Mouse (Mus musculus): ENCODE measurements around the gene Stab1.
A peak's percentile ranks its signal among the peaks of the same experiment; 100 is the strongest.

Stab1 gene

DNA sequence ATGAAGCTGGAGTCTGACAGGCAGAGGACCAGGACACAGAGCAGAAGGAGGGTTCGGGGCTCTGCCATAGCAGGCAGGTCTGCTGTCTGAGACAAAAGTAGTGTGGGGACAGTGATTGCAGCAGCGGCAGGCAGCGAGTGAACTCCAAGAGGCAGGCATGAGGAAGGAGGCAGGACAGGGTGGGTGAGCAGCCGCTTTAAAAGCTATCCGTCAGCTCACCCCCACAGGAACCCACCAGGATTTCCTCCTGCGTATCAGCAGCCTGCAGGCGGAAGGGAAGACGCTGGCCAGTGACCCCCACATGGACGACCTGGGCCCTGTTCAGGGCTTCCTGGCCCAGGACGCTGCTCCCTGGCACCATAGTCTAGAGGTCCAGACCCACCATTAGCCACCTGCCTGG lies at the start of gene Stab1:
TSS of gene Stab1 (minus strand) at position 217 of the 400 bp plus-strand sequence.
- no peak for DNase-seq (ENCODE audit: low read depth, low spot score)

DNA sequence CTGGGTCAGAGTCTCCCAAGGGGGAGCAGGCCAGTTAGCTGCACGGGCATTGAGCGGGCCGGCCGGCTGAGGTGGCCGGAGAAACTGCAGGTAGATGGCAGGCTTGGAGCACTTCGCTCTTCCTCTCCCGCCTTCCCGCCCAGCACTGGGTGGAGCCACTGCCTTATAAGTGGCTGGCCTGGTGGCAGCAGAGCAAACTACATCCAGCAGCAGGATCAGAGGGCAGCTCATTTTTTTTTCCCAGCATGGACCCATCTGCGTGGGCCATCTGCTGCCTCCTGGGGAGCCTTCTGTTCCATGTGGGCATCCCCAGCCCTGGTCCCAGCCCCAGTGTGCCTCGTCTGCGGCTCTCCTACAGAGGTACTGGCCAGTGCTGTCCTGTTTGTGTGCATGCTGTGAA lies 49.2 kb upstream of the Stab1 start, which contains the start of gene Sema3g:
TSS of gene Sema3g (plus strand) at position 195 of the 400 bp plus-strand sequence.
- no peak for DNase-seq (ENCODE audit: low read depth, low spot score)

DNA sequence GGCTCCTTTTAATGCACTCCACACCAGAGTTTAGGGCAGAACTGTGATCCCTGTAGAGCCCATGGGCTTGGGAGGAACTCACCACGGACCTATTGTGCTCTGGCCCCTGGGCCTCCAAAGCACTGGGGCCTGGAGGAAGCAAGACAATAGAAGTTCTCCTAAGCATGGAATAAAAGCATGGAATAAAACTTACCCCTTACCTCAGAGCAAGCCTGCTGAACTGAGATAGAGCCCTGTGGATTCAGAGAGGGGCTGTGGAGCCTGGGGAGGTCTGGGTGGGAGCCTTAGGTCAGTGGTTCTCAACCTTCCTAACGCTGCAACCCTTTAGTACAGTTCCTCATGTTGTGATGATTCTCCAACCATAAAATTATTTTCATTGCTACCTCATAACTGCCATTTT lies 48.4 kb upstream of the Stab1 start, which contains the start of gene Nisch:
TSS of gene Nisch (minus strand) at position 101 of the 400 bp plus-strand sequence.
- no peak for DNase-seq (ENCODE audit: low read depth, low spot score)

DNA sequence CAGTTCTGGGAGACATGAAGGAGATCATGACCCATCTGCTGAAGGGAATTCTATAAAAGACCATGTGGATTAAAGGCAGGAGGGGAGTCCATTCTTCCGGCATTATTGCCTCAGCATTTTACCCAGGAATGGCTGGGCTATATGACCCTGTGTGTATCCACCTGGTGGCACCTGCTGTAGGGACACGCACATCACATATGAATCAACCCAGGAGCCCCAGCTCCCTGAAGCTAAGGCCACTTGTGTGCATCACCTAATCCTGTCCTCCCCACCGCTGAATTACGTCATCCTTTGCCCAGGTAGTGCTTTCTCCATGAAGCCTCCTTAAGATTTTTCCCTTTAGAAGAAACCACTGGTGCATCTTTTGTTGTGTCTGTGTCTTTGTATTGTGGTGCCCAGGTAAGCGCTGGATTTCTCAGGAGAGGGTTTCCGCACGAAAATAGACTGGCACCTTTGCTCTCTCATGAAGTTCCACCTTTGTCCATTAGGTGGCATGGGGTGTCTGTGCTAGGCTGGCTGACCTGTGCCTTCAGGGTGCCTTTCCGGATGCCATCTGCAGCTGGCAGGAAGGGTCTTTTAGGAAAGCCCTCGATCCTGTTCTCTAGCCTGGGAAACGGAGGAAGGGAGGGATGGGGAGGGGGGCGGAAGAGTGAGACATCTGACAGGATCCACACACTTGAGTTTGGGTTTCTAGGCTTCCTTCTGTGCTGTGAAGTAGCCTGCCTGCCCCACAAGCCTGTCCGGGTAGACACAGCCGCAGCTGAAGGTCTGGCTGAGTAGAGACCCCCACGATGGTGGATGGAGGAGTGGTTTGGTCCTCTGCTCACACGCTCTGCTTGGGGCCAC lies 46.9 kb upstream of the Stab1 start:
- DNase-seq (ENCODE audit: low read depth, low spot score) = peak; percentile 46

DNA sequence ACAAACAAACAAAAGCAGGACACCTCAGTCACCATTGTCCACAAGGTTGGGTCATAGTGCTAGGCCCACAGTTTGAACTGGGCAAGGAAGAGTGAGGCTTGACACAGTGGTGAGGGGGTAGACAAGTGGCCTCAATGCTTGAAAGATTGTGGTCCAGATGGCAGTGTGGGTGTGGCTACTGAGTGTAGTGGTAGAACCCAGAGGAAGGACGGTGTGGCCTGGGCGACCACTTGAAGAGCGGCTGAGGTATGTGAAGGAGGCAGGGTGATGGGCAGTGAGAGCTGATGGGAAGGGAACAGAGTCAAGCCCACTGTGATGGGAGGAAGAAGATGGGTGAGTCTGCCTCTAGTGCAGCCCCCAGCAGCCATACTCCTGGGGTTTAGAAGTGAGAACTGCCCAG lies 46.2 kb upstream of the Stab1 start:
- no peak for DNase-seq (ENCODE audit: low read depth, low spot score)

DNA sequence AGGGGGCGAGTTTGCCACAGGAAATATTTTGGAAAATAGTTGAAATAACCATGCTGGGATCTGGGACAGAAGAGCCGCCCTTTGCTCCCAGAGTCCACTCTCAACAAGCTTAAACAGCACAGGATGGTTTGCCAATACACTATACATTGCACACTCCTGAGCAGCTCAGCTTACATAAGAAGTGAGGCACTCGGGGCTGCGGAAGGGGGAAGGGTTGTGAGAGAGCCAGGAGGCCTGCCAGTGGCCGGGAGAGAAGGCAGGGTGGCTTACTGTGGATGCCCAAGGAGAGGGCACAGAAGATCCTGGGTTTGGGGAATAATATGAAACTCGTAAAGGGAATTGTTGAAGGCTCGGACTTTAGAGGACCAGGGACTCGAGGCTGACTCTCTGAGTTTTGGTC lies 45.4 kb upstream of the Stab1 start:
- no peak for DNase-seq (ENCODE audit: low read depth, low spot score)

DNA sequence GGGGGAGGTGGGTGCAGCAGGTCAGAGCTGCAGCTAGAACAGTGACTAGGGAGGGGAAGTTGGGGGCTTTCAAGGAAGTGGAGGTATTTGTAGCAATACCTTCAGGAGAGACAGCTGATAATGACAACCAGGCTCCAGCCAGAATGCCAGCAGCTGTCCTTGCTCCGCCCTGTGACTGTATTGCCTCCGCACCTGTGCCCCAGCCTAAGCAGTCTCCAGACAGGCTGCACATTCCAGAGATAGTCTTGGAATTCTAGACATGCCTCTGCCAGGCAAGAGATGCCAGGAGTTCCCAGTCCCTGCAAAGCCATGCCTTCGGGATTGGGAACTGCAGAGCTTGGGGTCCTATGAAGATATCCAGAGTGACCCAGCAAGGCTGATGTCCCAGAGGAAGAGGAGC lies 44.1 kb upstream of the Stab1 start:
- DNase-seq (ENCODE audit: low read depth, low spot score) = no peak

DNA sequence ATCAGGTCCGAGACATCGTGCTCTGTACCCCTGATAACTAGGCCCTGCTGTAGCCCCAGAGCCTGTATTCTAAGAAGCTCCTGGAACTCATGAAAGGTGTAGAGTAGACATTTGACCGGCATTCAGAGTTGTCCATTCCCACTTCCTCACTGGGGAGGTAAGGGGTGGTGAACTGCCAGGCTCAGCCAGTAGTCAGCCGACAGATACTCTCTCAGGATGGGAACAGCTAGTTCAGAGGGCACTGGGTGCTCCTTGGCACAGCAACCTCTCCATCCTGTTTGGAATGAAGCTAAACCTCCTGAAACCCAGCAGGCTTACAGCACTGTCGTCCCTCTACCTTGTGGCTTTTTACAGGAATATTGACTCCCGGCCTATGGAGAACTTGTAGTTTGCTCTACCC lies 43.4 kb upstream of the Stab1 start:
- no peak for DNase-seq (ENCODE audit: low read depth, low spot score)

DNA sequence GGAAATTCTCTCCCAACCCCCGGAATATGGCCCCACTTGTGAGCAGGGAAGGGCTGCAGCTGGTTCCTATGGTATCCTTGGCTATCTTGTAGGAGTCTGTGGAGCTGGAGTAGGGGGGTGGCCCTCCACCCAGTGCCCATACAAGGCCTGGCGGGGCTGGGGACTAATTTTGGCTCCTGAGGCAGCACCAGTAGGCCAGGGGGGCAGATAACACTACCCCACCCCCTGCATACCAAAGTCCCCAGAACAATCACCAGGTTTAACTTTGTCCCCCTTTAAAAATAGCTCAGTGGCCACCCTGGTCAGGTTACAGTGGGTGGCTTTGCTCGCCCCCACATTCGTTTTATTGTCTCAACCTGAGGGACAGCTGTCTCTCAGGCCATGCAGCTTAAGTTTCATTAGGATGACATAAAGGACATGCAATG lies 40.7 kb upstream of the Stab1 start:
- DNase-seq (ENCODE audit: low read depth, low spot score) = no peak

DNA sequence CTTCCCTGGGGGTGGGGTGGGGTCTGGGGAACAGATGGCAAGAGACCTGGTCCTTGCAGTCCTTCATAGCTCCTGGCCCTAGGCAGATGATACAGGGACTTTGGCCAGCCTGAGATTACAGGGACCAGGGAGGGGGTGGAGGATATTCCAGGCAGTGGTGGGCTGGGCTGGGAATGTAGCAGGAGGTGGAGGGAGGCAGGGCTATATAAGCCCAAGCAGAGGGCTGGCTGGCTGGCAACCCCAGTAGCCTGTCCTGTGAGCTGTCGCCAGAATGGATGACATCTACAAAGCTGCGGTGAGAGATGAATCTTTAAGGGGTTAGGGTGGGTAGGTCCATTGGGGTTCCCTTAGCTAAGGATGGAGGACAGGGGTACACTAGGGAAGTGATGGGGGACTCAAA lies 39.6 kb upstream of the Stab1 start, which contains the start of gene Tnnc1:
TSS of gene Tnnc1 (plus strand) at position 229 of the 400 bp plus-strand sequence.
- DNase-seq (ENCODE audit: low read depth, low spot score) = no peak

DNA sequence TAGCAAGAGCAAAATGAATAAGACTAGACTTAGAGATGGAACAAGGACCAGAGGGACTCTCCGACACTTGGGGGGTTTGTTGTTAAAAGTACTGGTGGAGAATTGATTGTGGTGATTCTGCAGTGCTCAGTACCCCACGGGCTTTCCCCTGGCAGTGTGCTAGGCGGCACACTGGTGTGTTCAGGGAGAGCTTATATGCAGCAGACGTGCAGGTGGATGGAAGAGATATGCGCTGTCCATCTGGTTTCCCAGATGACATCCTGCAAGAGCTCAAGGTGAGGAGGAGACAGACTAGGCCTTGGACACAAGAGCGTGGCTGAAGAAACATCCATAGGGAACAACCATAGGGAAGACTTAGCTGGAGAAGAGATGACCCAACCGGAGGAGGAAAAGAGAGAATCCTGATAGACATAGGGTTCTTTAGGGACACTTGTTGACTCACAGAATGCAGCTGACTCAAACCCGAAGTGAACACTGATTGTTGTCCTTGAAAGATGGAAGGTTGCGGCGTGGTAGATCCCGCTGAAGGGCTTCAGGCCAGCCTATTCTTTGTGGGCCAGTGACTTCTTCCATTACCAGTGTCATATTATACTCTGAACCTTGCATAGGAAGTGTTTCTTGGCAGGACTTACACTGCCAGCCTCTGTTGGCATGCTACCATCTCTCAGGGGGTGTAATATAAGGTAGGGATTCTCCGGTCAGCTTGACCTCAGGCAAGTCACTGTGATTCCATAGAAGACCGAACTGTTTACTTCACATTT lies 38.8 kb upstream of the Stab1 start:
- peak; percentile 41 for DNase-seq (ENCODE audit: low read depth, low spot score)

DNA sequence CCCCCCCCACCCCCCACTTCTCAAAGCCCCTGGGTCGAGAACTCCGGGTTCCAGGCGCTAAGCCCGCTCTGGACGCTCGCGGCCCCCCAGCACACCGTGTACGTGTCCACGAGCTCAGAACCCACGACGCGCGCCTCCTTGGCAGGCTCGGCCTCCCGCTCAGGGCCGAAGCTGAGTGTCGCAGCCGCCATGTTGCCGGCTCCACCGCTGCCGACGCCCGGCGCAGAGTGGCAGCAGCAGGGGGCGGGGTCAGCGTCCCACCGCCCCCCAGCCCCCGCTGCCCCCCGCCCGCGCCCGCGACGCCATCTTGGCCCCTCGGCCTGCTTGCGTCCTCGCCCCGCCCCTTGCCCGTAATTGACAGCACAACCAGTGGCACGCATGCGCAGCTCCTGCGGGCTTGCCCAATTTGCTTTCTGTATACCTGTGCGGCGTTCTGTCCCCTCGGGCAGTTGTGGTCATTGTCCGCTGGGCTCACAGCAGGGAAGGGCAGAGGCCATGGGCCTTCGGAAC lies 38.1 kb upstream of the Stab1 start:
- peak; percentile 78 for DNase-seq (ENCODE audit: low read depth, low spot score)

DNA sequence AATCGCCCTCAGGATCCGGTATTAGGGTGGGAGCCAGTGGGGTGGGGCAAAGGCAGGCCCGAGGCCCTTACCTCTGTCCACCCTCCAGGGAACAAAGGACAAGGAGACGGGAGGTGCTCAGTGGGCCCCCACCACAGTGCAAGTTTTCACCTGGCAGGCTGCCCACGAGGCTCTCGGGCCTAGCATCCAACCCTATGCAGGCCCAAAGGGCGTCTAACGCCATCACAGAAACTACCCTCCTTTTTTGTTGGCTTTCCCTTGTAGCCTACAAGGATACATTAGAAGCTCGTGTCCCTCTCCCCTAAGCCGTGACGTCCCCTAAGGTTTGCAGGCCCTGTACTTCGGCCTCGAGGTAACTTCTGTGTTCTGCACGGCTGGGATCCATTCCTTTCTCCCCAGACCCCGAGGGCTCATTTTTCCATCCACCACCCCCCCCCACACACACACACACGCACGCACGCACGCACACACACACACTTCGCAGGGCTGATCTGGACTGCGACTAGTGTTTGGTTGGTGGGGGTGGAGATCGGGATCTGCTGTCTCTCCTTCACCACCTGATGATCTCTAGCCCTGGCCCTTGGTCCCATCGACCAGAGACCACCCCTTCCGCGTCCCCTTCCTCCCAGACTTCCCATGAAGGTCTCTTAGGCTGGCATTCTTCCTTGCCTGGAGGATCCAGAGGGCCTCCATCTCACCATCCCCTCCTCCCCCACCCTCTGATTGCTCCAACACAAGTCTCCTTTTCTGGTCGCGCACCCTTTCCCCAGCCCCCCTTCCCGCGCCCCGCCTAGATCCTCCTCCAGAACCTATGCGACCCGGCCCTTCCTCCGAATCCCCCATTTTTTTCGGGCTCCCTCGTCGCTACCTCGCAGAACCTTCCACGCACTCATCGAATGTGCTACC lies 37.4 kb upstream of the Stab1 start:
- DNase-seq (ENCODE audit: low read depth, low spot score) = no peak

DNA sequence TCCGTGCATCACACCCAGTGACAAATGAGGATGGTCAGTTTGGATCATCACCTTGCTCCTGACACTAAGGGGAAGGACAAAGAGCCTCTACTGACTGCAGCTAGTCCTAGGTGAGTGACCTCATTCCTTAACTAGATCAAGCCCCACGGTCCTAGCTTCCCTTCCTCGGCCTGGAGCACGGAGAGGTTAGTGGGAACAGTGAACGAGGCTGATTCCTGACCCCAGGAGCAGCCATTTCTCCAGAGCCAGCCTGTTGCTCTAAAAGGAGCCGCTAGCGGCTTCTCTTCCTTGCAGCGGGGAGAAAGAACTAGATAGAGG lies 36.8 kb upstream of the Stab1 start:
- DNase-seq (ENCODE audit: low read depth, low spot score) = no peak

DNA sequence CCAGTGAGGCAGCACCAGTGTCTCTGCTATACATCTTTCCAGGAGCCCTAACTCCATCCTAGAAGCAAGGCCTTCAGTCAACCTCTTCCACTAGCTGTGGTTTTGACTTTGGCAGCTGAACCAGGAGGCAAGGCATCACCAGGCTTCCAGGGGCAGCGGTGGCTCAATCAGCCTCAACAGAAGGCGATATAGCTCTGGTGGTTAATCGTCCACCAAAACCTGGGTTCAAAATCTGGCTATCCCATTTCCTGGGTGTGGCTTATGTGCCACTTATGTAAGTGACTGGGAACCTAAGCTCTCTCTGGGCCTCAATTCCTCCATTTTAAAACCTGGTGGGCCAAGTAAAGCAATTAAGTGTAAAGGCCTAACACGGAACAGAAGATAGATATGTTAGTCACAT lies 36.4 kb upstream of the Stab1 start:
- no peak for DNase-seq (ENCODE audit: low read depth, low spot score)

DNA sequence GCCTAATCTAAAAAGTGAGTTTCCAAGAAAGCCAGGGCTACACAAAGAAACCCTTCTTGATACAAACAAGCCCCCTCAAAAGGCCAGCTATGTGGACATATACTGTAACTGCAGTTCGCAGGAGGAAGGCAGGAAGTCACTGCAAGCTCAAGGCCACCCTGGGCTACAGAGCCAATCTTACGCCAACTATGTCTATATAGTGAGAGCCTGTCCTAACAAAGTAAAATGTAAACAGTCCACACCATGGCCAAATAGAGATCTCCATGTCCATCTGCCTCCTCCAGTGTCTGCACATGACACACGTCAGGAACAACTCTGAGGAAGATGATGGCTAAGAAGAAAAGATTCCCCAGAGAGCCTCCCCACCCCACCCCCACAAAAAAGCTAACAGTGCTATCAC lies 31.6 kb upstream of the Stab1 start:
- DNase-seq (ENCODE audit: low read depth, low spot score) = no peak

DNA sequence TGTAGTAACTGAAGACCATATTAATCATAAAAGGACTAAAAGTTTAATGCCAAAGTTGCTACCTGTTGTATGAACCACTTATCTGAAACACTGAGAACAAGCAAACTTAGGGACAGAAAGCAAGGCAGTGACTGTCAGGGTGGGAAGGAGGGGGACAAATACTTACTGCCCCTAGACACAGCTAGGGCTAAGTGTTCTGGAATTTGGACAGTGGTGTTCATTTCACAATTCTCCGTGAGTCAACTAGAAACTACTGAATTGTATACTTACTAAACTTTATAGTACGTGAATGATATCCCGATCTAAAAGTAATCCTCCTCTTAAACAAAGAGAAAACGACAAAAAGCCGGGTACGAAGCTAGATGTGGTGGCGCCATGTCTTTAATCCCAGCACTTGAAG lies 31.2 kb upstream of the Stab1 start:
- DNase-seq (ENCODE audit: low read depth, low spot score) = no peak

DNA sequence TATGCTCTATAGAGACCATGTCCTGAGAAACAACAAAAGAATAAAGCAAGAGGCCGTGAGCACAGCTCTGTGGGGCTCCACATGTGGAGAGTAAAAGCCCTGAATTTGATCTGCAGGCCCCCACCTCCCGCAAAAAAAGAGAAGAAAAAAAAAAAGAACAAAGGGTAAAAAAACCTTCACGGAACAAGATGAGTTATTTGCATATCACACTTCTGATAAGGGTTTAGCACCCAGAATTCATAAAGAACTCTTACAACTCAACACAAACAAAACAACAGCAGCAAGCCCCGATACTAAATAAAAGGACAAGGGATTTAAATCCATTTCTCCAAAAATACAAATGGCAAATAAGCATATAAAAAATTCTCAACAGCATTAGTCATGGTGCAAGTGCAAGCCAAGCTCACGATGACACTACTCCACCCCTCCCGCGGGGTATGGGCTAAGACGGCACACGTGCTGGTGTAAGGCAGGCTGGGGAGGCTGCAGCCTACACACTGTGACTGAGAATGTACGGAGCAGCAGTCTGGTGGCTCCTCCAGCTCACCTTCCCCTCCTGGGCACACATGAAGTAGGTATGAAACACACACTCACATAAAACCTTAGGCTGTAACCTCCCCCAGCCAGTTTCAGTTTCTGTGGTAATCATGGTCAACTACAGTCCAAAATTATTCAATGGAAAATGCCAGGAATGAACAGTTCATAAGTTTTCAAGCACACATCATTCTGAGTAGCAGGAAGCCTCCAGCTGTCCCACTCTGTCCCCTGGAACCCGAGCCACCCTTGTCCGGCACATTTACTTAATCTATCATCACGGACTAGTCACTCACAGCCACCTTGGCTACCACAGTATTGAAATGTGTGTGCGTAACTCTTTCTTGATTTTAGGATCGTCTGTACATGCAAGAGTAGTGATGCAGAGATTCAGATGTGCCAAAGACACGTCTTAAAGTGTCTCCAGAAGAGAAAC lies 29.4 kb upstream of the Stab1 start:
- no peak for DNase-seq (ENCODE audit: low read depth, low spot score)

DNA sequence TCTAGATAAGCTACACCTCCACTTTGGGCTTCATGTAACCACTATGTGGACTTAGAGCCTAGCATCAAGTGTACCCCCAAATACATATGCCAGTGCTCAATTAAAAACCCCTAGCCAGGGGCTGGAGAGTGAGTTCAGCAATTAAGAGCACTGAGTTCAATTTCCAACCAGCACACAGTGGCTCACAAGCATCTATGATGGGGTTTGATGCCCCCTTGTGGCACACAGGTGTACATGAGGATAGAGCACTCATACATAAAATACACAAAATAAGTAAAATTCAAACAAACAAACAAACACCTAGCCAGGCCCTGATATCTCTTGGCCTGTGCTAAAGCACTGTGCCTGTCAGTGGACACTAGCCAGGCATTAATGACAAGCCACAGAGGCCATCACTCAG lies 27.5 kb upstream of the Stab1 start:
- DNase-seq (ENCODE audit: low read depth, low spot score) = no peak

DNA sequence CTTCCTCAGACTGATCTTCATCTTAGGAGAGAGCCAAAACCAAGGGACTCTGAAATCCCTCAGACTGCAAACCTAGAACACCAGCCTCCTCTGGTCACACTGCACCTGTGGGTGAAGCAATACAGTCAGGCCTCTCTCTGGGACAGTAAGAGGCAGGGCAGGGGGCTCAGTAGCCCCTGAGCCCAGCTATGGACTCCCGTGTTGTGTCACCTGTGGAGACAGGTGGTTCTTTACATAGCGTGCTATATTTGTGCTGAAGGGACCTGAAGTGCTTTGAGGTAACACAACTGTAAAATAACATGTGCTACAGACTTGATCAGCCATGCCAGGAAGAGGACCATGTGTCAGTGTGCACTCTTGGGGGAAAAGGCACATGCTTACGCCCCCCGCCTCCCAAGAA lies 27.1 kb upstream of the Stab1 start:
- no peak for DNase-seq (ENCODE audit: low read depth, low spot score)

Data from c-Kit-negative CD71-positive TER-119-positive erythroid progenitor cells, embryonic 14.5 days (primary cell).